Mouse (Mus musculus): ENCODE data around the gene Zfp949. TPM values are rescaled to one million over a fixed set of nuclear protein-coding genes. Genes with fewer than 3 reads are reported as not detected.

The Zfp949 gene
- polyA plus RNA-seq (2017; shearing (Covaris generic)): 21.1 TPM

GRCm38 (mm10) chr9:88547851-88548613 lies at the start of gene Zfp949:
Zfp949 (plus strand) TSS chr9:88548020.

GRCm38 (mm10) chr9:88580591-88580990 lies 32.8 kb downstream of the Zfp949 start, which contains the start of gene Trim43a:
Trim43a (plus strand) TSS chr9:88580891.

Other genes with a start within 250 kb of the Zfp949 start
- 304 TPM for gene Nt5e, start 220.8 kb upstream of the Zfp949 start, polyA plus RNA-seq (2017; shearing (Covaris generic))
- 87.9 TPM for gene Snx14, start 109.1 kb upstream of the Zfp949 start, polyA plus RNA-seq (2017; shearing (Covaris generic))
- gene Gm20537, start 91.4 kb upstream of the Zfp949 start, polyA plus RNA-seq (2017; shearing (Covaris generic)): not detected
- gene Syncrip, start 65.4 kb upstream of the Zfp949 start, polyA plus RNA-seq (2017; shearing (Covaris generic)): 110 TPM
- gene Trim43a, start 32.9 kb downstream of the Zfp949 start, polyA plus RNA-seq (2017; shearing (Covaris generic)): not detected
- 119 TPM for gene Mthfsl, start 172.3 kb downstream of the Zfp949 start, polyA plus RNA-seq (2017; shearing (Covaris generic))
- gene Bcl2a1d, start 183.9 kb downstream of the Zfp949 start, polyA plus RNA-seq (2017; shearing (Covaris generic)): 68.7 TPM